Mouse (Mus musculus) adrenal gland, postnatal 14 days (tissue): Measurements from ENCODE around the gene Surf4. TPM values are rescaled to one million over a fixed set of nuclear protein-coding genes. Genes with fewer than 3 reads are reported as not detected.
A peak's percentile ranks its signal among the peaks of the same experiment; 100 is the strongest.

Experiments used
- DNase-seq: peaks from one replicate; pipeline ENCODE4 v3.0.0; 2021; ENCODE audit warnings: mixed read lengths
- long read RNA-seq, 2 experiments: library from polyadenylated mRNA; stranded (forward); transcript quantifications; one replicate each; pipeline ENCODE4 v2.0.0; 2021
- total RNA-seq: library from RNA; stranded (reverse); gene quantifications from 2 replicates; pipeline ENCODE4 v1.2.3, GENCODE M21; 2021

Surf4 gene
- 142 and 147 TPM in 2 replicates for total RNA-seq
- long read RNA-seq, experiment 1, transcript Surf4-201 (6 exons, 3,281 nt) = major isoform, 198 of 234 reads
- long read RNA-seq, experiment 1, partial matches to known transcripts = 8 of 234 reads
- long read RNA-seq, experiment 1, other reads (novel, unspliced or antisense) = 28 of 234 reads
- long read RNA-seq, experiment 2, transcript Surf4-201 (6 exons, 3,281 nt) = major isoform, 150 of 171 reads
- long read RNA-seq, experiment 2, partial matches to known transcripts = 3 of 171 reads
- long read RNA-seq, experiment 2, other reads (novel, unspliced or antisense) = 18 of 171 reads

- DNase-seq = peak; percentile 96
Measured at GRCm38 (mm10) chr2:26933304-26934055, at the start of gene Surf4, which contains the start of gene Stkld1. Surf4 (minus strand) TSS chr2:26933928. Stkld1 (plus strand) TSS chr2:26934047.

- no peak for DNase-seq
Measured at GRCm38 (mm10) chr2:26980361-26980760, 46.6 kb upstream of the Surf4 start.

GRCm38 (mm10) chr2:26973960-26974359 lies 40.2 kb upstream of the Surf4 start:
- DNase-seq = no peak

- DNase-seq = no peak
Measured at GRCm38 (mm10) chr2:26973116-26973515, 39.4 kb upstream of the Surf4 start, which contains the start of gene Adamts13. Adamts13 (plus strand) TSS chr2:26973416.

- no peak for DNase-seq
Measured at GRCm38 (mm10) chr2:26967262-26967661, 33.5 kb upstream of the Surf4 start.

GRCm38 (mm10) chr2:26964724-26965370 lies 31.1 kb upstream of the Surf4 start:
- DNase-seq = peak; percentile 11

- peak; percentile 96 for DNase-seq
Measured at GRCm38 (mm10) chr2:26963923-26964723, 30.4 kb upstream of the Surf4 start, which contains the start of gene Rexo4. Rexo4 (minus strand) TSS chr2:26964386.

GRCm38 (mm10) chr2:26960756-26961155 lies 27.0 kb upstream of the Surf4 start:
- DNase-seq = no peak

GRCm38 (mm10) chr2:26957488-26957859 lies 23.7 kb upstream of the Surf4 start:
- DNase-seq = no peak

- DNase-seq = no peak
Measured at GRCm38 (mm10) chr2:26956811-26957487, 23.2 kb upstream of the Surf4 start.

GRCm38 (mm10) chr2:26954735-26955395 lies 21.1 kb upstream of the Surf4 start:
- no peak for DNase-seq

- no peak for DNase-seq
Measured at GRCm38 (mm10) chr2:26952866-26953265, 19.1 kb upstream of the Surf4 start.

- DNase-seq = peak; percentile 34
Measured at GRCm38 (mm10) chr2:26952193-26952592, 18.5 kb upstream of the Surf4 start.

GRCm38 (mm10) chr2:26951346-26951905 lies 17.7 kb upstream of the Surf4 start:
- DNase-seq = peak; percentile 48

GRCm38 (mm10) chr2:26950411-26950810 lies 16.7 kb upstream of the Surf4 start:
- no peak for DNase-seq

- DNase-seq = no peak
Measured at GRCm38 (mm10) chr2:26943253-26943652, 9.5 kb upstream of the Surf4 start.

- DNase-seq = no peak
Measured at GRCm38 (mm10) chr2:26941539-26941938, 7.8 kb upstream of the Surf4 start.

GRCm38 (mm10) chr2:26936425-26936824 lies 2.7 kb upstream of the Surf4 start:
- DNase-seq = no peak

- no peak for DNase-seq
Measured at GRCm38 (mm10) chr2:26935286-26935685, 1.6 kb upstream of the Surf4 start.

- DNase-seq = peak; percentile 57
Measured at GRCm38 (mm10) chr2:26932473-26933303, 1.0 kb downstream of the Surf4 start.
